Mouse (Mus musculus): ENCODE measurements around the gene Kcnj14.

Gene Kcnj14

DNA sequence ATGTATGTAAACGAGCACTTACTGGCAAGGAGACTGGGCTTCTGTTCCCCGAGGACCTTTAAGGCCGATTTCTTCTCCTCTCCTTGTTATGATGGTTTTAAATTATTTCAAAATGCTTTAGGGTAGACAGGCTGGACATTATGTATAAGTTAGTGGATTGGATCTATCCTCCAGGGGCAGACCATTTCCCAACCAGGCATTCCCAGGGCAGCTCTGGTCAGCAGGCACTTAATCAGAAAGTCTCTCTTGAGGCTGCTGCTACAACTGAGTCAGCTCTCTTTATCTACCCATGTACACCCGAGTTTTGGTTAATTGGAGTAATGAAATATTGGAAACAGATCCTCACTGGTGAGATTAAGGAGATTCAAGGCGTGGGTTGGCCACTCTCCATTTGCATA lies 6.5 kb upstream of the Kcnj14 start:
- no peak for DNase-seq (ENCODE audit: low spot score)

DNA sequence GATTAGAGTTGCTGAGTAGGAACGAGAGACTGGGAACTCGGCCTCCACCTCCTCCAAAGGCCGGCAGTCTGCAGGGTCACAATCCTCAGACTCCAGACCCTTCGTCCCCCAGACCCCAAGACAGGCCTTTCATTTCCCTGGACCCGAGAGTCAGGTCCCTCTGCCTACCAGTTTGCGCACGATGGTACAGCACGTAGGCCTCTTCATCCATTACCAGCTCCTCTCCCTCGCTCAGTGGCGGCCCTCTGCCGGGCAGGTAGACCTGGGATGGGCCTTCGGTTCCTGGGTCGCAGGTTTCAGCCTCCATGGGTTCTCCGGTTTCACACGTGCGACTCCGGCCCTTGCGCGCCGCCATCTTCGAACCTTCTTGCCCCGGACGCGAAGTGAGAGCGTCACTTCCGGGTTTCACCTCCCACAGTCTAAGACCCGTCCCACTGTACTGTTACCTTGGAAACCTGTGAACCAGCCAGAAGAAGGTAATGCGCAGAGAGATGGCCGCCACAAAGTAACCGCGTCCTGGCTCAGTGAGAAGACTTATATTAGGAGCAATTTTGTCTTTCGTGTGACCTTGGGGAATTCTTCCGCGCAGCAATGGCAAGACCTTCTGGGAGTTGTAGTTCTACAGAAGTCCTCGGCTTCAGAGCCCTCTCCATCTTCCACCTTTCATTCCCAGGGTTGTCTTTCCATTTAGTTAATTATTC lies 6.0 kb upstream of the Kcnj14 start, which contains the start of gene Grwd1:
TSS of gene Grwd1 (minus strand) at position 518 of the 701 bp plus-strand sequence.
- peak; percentile 81 for DNase-seq (ENCODE audit: low spot score)

DNA sequence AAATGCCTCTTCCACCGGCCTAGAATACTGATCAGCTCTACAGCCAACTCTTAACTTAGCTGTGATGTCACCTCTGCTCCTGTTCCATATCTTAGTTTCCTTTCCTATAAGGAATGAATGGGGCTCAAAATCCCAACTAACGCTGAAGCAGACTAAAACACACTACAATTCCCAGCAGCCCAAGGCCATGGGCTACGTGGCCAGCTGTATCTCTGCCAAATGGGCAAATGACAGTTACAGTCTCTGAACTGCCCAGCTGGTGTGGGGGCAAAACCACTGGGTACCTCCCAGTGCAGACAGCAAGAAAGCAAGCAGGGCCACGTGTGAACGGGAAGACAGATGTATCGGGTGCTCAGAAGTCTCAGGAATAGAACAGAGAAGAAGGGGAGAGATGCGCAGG lies 2.0 kb upstream of the Kcnj14 start:
- DNase-seq (ENCODE audit: low spot score), result no peak

DNA sequence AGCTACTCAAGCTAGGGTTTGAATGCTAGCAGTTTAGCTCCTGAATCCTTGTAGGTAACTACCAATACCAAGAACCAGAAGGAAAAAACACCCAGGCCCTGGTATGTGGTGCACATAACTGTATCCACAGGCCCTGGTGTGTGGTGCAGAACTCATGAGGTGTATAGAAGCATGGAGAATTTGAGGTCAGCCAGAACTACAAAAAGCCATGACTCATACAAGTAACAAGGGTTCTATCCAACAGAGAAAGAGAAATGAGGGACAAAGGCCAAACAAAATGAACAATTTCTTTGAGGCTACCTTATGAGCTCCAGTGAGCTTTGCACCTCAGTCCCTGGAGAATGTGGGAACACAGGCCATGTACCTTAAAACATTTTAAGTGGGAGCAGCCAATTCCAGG lies 3.7 kb downstream of the Kcnj14 start:
- DNase-seq (ENCODE audit: low spot score), result no peak

DNA sequence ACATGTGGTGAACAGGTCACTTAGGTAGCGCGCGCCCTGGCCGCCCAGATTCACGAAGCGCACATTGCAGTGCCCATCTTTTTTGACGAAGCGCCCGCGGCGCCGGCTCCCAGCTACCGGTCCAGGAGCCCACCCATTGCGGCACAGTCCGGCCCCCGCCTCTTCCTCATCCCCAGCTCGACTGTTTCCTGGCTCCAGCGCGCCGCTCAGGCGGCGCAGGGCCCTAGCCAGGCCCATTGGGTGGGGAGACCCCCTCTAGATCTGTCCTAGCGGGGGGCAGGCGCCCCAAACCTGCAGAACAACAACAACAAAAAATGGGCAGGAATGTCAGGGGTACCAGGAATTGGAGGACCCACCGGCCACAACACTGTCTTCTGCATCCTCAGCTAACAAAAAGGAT lies 4.7 kb downstream of the Kcnj14 start:
- no peak for DNase-seq (ENCODE audit: low spot score)

DNA sequence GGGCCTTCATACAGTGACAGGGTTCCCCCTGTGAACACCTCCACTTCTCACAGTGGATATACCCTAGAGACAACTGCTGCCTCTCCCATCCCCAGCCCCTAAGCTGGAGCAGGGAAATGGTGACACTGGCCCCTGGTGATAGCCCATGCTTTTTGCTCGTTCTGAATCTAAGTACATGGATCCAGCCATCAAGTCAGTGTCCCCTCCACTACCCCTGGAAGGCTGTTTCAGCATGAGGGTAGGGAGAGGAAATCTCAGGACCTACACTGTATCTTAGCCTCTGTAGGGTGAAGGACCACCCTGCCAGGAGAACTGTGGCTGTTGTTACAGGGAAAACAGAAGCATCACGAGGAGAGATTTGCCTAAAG lies 8.6 kb downstream of the Kcnj14 start:
- DNase-seq (ENCODE audit: low spot score), result no peak

DNA sequence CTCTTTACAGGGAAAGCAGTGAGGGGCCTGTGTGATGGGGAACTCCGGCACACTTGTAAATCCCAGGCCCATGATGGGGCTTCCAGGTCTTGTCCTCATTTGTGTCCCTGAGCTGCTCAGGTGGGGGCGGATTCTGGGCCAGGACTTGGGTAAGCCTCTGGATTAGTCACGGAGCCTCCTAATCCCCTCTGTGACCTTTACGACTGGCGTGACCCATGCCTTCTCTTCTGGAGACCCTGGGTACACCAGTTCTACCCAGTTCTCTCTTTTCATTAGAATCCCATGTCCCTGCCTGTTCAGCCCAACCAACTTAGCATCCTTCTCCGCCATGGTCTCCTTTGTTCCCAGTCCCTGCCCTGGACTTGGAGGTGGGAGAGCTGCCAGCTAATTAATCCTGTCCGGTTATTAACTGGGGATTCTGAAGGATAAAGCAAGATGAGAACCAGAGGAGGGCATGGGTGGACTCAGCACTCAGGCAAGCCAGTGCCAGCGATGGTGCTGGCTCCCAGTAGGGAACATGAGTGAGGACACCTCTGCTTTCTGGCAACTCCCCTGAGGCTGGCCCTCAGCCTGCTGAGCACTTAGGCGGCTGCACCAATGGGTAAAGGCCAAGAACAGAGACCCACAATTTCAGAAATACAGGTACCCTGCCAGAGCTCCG lies 9.1 kb downstream of the Kcnj14 start:
- DNase-seq (ENCODE audit: low spot score), result no peak

DNA sequence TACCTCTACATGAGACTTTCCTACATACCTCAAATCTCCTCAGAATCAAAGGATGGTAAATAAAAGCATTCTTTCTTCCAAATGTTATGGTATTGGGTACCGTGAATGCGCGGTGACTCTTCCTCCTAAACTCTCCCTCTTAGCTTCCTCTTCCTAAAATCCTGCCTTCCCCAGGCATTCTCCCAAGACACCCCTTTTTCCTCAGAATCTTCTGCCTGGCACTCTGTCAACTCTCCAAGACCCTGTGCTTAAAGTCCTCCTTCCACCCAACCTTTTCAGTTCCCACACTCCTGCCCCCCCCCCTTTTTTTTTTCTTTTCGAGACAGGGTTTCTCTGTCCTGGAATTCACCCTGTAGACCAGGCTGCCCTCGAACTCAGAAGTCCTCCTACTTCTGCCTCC lies 9.7 kb downstream of the Kcnj14 start:
- DNase-seq (ENCODE audit: low spot score), result no peak

DNA sequence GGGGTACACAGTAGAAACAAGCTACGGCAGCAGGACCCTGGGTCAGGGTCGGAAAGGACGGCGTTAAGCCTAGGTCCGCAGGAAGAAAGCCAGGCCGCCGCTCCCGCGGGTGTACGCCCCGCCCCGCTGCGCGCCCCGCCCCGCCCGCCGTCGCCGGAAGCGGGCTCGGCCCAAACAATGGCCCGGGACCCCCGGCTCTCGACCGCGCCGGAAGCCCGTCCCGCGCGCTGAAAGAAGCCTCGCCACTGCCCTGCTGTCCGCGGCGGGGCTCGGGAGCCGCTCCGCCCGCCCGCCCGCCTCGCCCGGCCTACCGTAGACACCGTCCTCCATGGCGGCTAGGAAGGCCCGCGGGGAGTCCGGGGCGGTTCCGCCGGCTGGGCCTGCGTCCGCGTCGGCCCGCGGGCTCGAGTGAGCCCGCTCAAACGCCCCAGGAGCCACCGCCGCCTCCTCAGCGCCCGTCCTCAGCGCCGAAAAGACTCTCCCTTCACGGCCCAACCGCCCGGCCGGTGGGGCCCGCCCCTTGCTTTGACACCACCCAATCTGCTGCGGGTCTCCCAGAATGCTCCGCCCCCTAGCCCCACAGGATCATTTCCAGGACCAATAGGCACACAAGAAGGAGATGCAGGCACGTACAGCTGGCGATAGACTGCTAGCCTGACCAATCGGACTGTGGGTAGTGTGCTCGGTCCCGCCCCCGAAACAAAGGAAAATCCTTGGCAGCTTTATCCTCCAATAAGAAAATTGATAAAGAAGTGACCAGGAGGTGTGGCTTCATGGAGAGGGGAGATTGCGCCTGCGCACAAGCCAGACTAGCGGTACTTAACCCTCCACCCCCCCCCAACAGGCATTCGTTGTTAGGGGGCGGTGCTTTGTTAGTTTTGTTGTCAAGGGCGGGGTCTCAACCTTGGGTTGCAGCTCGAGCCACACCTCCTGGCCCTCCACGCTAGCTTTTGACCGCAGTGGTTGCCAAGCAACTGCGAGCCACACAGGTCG lies 10.5 kb downstream of the Kcnj14 start, which contains the start of gene Cyth2:
TSS of gene Cyth2 (minus strand) at position 795 of the 993 bp plus-strand sequence.
- peak; percentile 99 for DNase-seq (ENCODE audit: low spot score)

DNA sequence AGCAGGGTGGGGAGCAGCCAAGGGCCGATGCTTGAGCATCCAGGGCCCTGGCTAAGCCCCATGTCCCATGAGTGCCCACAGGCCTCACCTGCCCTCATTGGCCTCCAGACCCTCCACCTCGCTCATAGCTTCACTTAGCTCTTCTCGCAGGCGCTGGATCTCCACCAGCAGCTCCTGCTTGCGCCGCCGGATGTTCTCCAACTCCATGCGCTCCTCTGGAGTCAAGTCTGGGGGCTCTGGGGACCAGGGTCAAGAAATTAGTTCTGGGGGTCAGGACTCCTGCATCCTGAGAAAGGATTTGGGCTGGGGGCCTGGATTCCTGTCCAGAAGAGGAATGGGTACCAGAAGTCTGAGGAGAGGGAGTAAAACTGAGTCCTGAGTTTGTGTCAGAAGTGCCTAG lies 11.7 kb downstream of the Kcnj14 start:
- DNase-seq (ENCODE audit: low spot score), result no peak

DNA sequence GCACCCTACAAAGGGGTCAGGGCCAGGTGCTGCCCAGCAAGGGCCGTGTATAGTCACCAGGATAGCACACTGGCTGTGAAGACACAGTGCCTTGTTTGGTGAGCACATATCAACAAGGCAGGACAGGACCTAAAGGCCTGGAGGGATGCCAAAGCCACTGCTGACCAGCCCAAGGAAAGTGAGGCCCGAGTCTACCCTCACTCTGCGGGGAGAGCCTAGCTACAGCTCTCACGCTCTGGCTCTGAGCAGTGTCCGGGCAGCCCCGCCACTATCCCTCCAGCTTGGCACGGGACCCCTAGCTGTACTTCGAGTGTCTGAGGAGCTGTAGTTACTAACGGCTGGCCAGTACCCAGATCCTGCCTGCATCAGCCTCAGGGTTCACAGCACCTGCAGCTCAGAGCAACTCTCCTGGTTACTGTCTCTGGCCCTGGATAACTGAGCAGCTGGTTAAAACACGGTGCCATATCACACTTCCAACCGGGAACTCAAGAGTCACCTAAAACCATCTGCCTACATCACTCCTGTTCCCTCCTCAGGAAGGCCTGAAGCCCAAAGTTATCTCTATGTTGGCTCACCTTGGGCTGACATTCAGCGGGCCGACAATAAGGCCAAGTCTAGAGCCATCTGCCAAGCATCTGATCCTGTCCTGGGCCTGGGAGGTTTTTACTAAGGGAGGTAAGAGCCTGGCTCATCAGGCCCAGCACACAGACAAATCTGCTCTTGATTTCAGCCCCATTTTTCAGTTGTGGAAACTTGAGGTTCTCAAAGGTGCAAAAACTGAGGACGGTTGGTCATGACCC lies 15.1 kb downstream of the Kcnj14 start:
- DNase-seq (ENCODE audit: low spot score), result no peak

DNA sequence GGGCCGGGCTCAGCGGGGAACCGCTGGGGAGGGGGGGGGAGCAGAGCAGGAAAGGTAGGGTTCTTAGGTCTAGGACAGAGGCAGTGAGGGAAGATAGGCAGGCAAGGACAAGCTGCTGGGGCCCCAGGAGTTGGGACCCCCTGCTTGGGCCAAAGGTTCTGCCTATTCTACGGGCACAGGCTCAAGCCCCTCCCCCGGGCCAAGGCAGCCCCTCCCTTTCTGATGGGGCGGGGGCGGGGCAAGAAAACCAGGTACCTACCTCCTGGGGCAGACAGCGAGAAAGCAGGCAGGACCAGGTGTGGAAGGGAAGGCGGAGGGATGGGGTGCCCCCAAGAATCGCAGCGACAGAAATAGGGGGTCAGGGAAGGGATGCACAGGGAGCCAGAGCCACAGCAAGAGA lies 16.1 kb downstream of the Kcnj14 start:
- no peak for DNase-seq (ENCODE audit: low spot score)

DNA sequence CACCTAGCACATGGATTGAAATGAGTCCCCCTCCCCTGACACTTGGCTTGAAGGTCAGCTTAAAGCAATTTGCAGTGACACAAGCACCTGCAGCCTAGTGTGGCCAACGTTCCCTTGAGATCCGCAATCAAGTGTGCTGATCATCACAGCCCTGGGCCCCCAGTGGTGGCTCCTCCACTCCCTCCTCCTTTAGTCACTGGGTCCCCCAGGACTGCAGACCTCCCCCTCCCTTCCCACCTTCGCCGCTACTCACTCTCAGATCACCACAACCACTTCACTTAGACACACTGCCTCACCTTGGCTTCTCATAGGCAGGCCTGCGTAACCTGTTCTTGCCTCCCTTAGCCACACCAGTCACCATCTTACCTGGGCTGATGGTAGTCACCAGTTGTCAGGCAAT lies 18.6 kb downstream of the Kcnj14 start:
- no peak for DNase-seq (ENCODE audit: low spot score)

DNA sequence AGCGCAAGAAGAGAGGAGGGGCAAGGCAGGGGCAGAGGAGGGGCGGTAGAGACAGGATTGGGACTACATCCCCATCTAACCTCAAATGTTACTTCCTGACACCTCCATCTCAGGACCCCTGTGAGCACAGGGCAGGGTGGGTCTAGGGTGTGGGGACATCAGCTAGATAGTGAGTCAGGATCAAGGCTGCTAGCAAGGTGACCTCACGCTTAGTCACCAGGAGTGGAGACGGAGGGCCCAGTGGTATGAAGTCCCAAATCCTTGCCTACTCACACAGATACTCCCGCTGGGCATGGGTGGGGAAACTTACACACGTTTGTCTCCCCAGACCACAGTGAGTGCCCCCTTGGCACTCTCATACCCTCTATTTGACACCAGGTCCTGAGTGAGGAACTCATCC lies 22.0 kb downstream of the Kcnj14 start:
- no peak for DNase-seq (ENCODE audit: low spot score)

DNA sequence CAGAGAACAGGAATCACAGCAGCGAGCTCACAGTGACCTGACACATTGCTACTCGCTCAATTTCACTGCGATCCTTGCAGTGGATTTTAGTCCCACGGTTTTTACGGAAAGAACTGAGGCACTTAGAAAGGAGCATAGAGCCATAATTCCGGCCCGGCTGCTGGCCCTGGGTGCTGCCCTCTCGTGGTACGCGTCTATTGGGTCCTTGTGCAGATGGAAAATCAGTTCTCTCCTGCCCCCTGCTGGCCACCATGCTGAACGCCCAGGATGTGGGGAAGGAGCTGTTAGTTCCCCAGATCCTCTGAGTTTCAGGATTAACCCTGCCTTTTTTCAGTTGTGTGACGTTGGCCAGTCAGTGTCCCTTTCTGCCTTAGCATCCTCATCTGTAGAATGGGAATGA lies 23.2 kb downstream of the Kcnj14 start:
- peak; percentile 94 for DNase-seq (ENCODE audit: low spot score)

DNA sequence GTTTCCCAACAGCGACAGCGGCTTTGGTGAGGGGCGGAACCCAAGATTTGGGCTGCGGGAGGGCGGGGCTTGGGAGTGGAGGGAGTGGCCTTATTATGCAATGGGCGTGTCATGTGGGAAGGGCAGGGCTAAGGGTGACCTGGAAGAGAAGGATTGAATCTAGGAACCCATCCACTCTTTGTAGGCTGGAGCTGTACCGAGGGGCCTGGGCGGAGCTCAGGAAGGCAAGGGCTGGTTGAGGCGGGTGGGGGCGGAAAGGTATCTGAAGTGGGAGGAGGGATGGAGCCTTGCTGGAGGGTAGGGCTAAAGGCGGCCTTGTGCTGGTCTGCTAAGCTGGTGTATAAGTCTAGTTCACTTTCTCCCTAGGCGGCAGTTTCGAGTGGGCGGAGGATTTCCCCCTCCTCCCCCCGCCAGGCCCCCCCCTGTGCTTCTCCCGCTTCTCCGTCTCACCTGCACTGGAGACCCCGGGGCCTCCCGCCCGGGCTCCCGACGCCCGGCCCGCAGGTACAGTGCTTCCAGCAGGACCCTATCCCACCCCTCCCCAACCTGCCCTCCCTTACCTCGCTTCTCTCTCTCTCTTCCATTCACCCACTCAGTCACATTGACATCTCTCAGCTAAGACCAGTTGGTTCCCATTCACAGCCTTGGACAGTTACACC lies 23.9 kb downstream of the Kcnj14 start:
- DNase-seq (ENCODE audit: low spot score), result peak; percentile 46

DNA sequence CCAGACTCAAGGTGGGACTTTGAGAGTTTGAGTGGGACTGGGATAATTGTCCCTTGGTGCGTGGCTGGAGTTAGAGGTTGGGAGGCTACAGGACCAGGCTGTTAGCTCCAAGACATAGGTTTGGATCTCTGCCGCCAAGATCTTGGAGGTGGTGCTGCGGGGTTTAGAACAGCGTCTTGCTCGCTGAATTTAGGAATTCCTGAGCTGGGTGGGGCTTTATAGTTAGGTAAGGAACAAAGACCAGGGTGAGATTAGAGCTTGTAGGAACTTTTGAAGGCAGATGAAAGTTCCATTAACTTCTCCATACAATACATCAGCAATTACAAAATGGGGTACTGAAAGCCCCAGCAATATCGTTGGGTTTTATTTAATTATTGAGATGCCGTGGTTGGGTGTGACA lies 24.6 kb downstream of the Kcnj14 start:
- no peak for DNase-seq (ENCODE audit: low spot score)

DNA sequence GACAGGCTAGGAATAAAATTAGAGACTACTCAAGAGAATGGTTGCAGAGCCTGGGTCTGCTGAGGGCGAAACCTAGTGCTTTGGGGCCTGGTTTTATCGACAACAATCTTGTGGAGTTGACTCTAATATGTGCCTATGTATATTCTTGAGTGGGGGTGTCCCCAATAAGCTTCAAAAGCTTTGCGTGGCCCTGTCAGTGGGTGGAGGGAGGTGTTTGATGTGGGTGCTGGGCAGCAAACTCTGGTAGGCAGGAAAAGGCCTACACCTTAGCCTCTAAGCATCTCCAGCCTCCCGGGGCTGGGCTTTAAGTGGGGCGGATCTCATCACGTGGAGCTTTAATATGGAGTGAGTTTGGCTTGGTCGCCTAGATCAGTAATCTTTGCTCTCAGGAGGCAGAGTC lies 25.7 kb downstream of the Kcnj14 start:
- DNase-seq (ENCODE audit: low spot score), result no peak

DNA sequence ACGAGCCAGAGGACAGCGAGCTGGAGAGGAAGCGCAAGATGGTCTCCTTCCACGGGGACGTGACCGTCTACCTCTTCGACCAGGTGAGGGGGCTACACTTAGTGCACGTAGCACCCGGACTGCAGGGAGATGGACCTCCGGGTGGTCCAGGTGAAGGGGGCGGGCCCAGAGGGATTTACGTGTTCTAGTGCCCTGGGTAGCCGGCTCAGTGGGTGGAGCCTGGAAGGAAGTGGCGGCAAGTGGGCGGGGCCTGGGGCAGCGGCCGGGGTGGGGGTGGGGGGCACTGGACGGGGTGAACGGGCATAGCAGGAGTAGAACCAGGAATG lies 26.1 kb downstream of the Kcnj14 start:
- no peak for DNase-seq (ENCODE audit: low spot score)

DNA sequence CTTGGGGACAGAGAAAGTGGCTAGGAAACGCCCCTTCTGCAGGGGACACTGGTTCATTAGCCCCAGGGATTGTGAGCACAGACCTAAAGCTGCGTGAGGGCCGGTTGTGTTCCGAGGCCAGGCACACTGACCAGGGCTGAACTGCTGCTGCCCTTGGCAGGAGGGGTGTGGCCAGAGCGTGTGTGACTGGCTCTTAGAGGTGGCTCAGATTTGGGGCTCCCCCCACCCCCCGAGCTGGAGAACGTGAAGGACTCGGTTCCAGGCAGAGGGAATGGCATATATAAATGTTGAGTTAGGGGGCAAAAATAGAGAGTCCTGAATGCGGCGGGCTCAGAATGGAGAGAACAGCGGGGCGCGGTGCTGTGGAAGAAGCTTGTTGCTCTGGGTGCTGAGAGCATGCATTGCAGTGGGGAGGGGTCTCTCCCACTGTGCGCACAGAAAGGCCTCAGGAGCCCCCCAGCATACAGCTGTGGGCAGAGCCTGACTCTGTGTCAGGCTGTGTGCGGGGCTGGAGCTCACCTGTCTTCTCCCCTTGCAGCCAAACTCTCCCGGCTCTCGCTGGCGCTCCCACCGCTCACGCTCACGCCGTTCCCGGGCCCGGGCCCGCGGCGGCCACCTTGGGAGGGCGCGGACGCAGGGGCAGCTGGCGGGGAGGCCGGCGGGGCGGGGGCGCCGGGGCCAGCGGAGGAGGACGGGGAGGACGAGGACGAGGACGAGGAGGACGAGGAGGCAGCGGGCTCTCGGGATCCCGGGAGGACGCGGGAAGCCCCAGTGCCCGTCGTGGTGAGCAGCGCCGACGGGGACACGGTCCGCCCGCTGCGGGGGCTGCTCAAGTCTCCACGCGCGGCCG lies 26.7 kb downstream of the Kcnj14 start:
- no peak for DNase-seq (ENCODE audit: low spot score)

DNA sequence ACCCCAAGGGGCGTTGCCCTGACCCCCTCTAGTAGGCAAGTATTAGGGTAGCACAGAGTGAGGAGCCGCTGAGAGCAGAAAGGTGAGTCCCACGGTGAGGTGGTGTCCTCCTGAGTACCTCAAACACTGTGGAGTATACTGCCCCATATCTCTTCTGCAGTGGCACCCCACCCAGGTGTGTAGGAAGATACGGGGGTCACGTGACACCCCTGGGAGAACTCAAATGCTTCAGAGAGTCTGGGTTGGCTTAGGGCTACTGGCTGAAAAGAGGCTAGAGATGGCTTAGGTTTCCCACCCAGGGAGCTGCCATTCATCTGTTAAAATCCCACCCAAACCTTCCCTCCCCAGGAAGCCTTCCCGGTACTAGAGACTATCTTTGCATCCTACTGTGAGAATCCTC lies 27.6 kb downstream of the Kcnj14 start:
- DNase-seq (ENCODE audit: low spot score), result no peak
